Mouse (Mus musculus): ENCODE measurements around the gene Cars. TPM values are rescaled to one million over a fixed set of nuclear protein-coding genes. Genes with fewer than 3 reads are reported as not detected.
"Not testable (repeated sequence)": the region's sequence is repeated elsewhere in the genome, so short reads cannot be mapped to it uniquely, and the experiment has no call there.

Gene Cars
- polyA plus RNA-seq, 1 experiment = 12.5 TPM

DNA sequence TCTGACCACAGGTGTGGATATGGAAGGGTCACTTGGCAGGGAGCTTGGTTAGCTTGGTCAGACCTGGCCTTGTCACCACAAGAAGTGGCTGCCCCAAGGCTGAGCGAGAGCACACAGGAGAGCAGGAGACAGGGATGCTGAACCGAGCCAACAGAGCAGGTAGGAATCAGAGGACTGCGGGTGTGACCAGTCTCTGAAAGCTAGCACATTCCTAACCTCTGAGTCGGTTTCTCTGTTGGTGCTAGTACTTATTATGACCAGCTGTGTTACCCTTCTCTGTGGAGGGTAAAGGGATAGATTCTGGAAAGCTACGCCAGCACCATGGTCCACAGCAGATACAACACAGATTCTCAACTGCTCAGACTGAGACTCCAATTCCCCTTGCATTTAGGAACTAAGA, 36.1 kb downstream of the Cars start:
- peaks cover 100% of the 10 kb centered on the region for H3K36me3 ChIP-seq (ENCODE audit: control insufficient read depth)
- peaks cover 44% of the 10 kb centered on the region for H3K4me1 ChIP-seq (ENCODE audit: control insufficient read depth)

DNA sequence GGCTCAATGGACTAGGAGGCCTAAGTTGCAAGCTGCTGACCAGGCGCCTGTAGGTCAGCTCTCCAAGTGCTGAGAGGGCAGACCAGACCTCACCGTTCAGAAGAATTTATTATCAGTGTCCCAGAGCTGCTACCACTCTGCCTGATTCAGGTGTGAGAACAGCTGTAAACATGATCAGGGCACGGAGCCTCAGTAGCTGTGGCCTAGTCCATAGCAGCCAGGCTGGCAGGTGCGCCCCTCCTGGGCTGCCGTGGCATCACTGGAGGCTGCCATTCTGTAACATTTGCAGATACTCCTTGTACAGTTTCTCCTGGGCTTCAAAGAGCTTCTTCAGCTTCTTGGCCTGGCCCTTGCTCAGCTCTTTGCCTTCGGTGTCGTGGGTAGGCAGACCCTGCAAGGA, 42.3 kb downstream of the Cars start:
- Histone ChIP-seq H3K36me3 (ENCODE audit: control insufficient read depth) (peaks cover 99% of the 10 kb centered on the region), H3K4me3 (replicated peaks) (no peak overlapping the region)
- TF ChIP-seq TAL1 (IDR thresholded peaks at IDR 0.05; ENCODE audit: low read length) (no peak), GATA1 (IDR thresholded peaks at IDR 0.05; ENCODE audit: low read length) (no peak)

More for the DNA sequence above, 36.1 kb downstream of the Cars start:
- Histone ChIP-seq H3K27me3 (ENCODE audit: control insufficient read depth) (no peaks in the 10 kb centered on the region), H3K4me3 (replicated peaks) (no peak overlapping the region), H3K9me3 (ENCODE audit: control insufficient read depth, low read length) (no peaks in the 10 kb centered on the region)
- TF ChIP-seq TAL1 (IDR thresholded peaks at IDR 0.05; ENCODE audit: low read length) (no peak), GATA1 (IDR thresholded peaks at IDR 0.05; ENCODE audit: low read length) (no peak)

DNA sequence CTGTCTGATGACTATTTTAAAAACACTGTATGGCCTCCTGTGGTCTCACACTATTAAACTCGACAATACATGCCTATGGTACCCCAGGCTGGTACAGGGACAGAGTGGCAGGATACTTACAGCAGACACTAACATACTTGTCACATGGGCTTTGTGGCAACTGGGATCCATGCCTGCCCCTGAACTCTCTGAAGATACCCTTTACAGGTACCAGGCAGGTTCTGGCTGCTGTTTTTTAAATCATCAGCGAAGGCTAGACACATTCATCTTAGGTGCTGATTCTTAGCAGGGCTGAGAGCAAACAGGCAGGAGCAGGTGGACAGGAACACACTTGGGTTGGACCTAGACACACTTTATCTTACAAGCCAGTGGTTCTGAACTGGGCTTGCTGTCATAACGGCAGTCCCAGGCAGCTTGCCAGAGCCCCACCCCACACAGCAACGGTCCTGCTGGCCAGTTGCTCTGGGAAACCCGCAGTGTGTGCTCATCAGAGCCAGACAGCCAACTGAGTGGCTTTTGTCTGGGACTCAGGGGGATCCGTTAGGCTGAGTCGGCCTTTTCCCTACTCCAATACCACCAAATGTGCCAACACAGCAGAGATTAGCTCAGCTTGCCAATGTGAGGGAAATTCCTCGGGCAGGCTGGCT, 42.8 kb downstream of the Cars start:
- no peaks in the 10 kb centered on the region for H3K27me3 ChIP-seq (ENCODE audit: control insufficient read depth)
- H3K4me1 ChIP-seq (ENCODE audit: control insufficient read depth) = peaks cover 12% of the 10 kb centered on the region
- no peak overlapping the region for H3K4me3 ChIP-seq (replicated peaks)
- H3K36me3 ChIP-seq (ENCODE audit: control insufficient read depth) = peaks cover 96% of the 10 kb centered on the region
- H3K9me3 ChIP-seq (ENCODE audit: control insufficient read depth, low read length) = no peaks in the 10 kb centered on the region
- no peak for TF ChIP-seq TAL1 (IDR thresholded peaks at IDR 0.05; ENCODE audit: low read length)
- no peak for TF ChIP-seq GATA1 (IDR thresholded peaks at IDR 0.05; ENCODE audit: low read length)

More for the DNA sequence above, 42.3 kb downstream of the Cars start:
- Histone ChIP-seq H3K9me3 (ENCODE audit: control insufficient read depth, low read length) (no peaks in the 10 kb centered on the region), H3K27me3 (ENCODE audit: control insufficient read depth) (no peaks in the 10 kb centered on the region), H3K4me1 (ENCODE audit: control insufficient read depth) (peaks cover 12% of the 10 kb centered on the region)

DNA sequence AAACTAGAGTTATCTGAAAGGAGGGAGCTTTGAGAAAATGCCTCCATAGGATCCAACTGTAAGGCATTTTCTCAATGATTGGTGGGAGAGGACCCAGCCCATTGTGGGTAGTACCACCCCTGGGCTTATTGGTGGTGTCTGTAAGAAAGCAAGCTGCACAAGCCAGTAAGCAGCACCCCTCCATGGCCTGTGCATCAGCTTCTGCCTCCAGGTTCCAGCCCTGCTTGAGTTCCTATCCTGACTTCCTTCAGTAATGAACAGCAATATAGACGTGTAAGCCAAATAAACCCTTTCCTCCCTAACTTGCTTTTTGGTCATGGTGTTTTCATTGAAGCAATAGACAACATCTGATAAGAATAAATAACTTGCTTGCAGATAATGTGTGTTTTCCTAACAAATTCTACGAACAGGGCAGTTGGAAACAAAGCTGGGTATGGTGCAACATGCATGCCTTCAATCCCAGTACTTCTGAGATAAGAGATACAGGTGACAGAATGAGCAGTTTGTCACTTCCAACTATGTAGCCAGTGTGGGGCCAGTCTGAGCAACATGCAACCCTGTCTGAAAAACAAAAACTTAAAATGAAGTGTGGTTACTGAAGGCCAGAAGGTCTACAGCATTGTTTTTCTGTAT, 50.2 kb downstream of the Cars start:
- H3K36me3 ChIP-seq (ENCODE audit: control insufficient read depth) = peaks cover 49% of the 10 kb centered on the region
- peak overlapping the region; percentile 99 for H3K4me3 ChIP-seq (replicated peaks)
- peaks cover 30% of the 10 kb centered on the region for H3K4me1 ChIP-seq (ENCODE audit: control insufficient read depth)
- no peaks in the 10 kb centered on the region for H3K9me3 ChIP-seq (ENCODE audit: control insufficient read depth, low read length)
- no peaks in the 10 kb centered on the region for H3K27me3 ChIP-seq (ENCODE audit: control insufficient read depth)
- TF ChIP-seq GATA1 (IDR thresholded peaks at IDR 0.05; ENCODE audit: low read length) = no peak
- no peak for TF ChIP-seq TAL1 (IDR thresholded peaks at IDR 0.05; ENCODE audit: low read length)

DNA sequence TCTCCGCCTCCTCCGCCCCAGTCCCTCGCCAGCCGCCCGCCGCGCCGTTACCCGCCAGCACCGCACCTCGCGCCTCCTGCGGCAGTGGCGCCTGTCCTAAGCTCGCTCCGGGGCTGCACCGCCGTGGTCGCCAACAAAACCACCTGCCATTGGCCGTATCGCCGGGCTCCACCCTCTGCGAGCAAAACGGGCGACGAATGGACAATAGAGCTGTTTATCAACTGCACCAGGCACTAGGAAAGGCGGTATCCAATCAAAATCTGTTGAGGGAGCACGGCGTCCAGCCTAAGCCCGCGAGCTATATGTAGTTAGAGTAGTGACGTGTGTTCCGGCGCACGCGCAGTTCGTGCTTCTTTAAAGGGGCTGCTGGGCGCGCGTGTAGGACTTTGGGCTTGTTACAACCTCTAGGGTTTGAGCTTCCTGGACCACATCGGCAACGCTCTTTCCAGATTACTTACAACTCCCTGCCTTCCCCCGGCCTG, 50.9 kb downstream of the Cars start, which contains the start of gene Nap1l4:
Gene Nap1l4 (minus strand): TSS at position 131 of the 482 bp plus-strand sequence.
- H3K9me3 ChIP-seq (ENCODE audit: control insufficient read depth, low read length) = no peaks in the 10 kb centered on the region
- peaks cover 47% of the 10 kb centered on the region for H3K36me3 ChIP-seq (ENCODE audit: control insufficient read depth)
- TF ChIP-seq GATA1 (IDR thresholded peaks at IDR 0.05; ENCODE audit: low read length) (no peak), TAL1 (IDR thresholded peaks at IDR 0.05; ENCODE audit: low read length) (no peak)
- H3K4me3 ChIP-seq (replicated peaks) = peak within 1 kb of the TSS; percentile 99
- H3K27me3 ChIP-seq (ENCODE audit: control insufficient read depth) = no peaks in the 10 kb centered on the region
- H3K4me1 ChIP-seq (ENCODE audit: control insufficient read depth) = peaks cover 35% of the 10 kb centered on the region

DNA sequence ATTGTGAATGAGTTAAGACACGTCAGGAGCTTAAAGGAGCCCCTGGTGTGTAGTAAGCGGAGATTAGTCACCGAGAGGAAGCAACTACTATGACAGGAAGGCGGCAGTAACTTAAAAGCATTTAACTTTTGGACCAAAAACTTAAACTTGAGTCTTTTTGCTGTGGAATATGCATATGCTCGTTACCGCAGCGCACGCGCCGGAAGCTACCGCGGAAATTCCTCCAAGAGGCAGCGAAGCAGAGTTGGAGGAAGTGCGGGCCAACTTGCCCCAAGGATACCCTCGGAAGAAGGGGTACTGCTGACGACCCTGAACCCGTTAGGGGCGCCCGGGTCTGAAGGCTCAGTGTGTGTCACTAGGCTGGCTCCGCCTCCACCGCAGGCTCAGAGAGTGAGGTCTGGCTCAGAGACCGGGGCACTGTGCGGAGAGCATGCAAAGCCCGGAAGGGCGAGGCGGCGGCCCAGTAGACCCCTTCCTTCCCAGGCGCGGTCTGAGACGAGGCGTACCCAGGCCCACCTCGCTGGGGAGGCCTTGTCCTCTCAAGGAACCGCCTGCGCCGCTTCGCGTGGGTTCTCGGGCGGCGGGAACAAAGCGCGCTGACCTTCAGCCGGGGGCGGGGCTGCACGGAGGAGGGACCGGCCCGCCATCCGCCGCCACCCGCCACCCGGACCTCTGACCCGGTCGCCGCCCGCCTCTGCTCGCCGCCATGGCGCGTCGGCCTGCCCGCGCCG, 51.5 kb downstream of the Cars start:
- peak overlapping the region; percentile 99 for H3K4me3 ChIP-seq (replicated peaks)

DNA sequence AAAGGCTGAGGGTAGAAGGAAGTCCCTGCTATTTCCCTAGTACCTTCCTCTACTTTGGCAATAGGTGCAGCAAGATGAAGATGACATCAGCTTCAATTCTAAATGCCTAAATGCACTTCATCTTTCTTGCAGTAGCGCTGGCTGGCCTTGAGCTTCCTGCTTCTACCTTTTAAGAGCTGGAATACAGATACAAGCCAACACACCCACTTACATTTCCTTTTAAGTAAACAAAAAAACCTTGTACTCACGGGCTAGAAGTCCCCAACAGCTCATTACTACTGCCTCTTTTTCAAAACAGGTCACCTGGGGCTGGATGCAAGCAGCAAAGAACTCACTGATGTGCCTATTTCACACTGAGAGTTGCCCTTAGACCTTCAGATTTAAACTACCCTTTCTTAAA, 53.3 kb downstream of the Cars start:
- Histone ChIP-seq H3K27me3 (ENCODE audit: control insufficient read depth) (no peaks in the 10 kb centered on the region), H3K4me1 (ENCODE audit: control insufficient read depth) (peaks cover 44% of the 10 kb centered on the region), H3K36me3 (ENCODE audit: control insufficient read depth) (peaks cover 44% of the 10 kb centered on the region), H3K9me3 (ENCODE audit: control insufficient read depth, low read length) (no peaks in the 10 kb centered on the region), H3K4me3 (replicated peaks) (no peak overlapping the region)
- no peak for TF ChIP-seq GATA1 (IDR thresholded peaks at IDR 0.05; ENCODE audit: low read length)
- no peak for TF ChIP-seq TAL1 (IDR thresholded peaks at IDR 0.05; ENCODE audit: low read length)

More for the DNA sequence above, 51.5 kb downstream of the Cars start:
- TF ChIP-seq GATA1 (IDR thresholded peaks at IDR 0.05; ENCODE audit: low read length) = no peak
- no peak for TF ChIP-seq TAL1 (IDR thresholded peaks at IDR 0.05; ENCODE audit: low read length)
- Histone ChIP-seq H3K36me3 (ENCODE audit: control insufficient read depth) (peaks cover 45% of the 10 kb centered on the region), H3K9me3 (ENCODE audit: control insufficient read depth, low read length) (no peaks in the 10 kb centered on the region), H3K4me1 (ENCODE audit: control insufficient read depth) (peaks cover 40% of the 10 kb centered on the region), H3K27me3 (ENCODE audit: control insufficient read depth) (no peaks in the 10 kb centered on the region)

DNA sequence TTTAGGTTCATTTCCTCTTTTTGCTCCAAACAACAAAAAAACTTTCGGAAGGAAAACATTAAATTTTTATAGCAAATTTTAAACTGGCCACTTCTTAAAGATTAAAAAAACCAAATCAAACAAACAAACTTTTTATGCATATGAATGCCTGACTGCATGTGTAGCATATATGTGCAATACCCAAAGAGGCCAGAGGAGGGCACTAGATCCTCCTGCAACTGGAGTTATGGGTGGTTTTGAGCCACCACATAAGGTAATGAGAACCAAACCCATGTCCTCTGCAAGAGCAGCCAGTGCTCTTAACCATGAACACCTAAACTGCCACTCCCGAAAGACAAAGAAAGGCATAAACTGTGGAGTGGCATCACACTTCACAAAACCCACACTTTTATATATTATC, 55.5 kb downstream of the Cars start:
- H3K4me1 ChIP-seq (ENCODE audit: control insufficient read depth) = peaks cover 45% of the 10 kb centered on the region
- H3K27me3 ChIP-seq (ENCODE audit: control insufficient read depth) = no peaks in the 10 kb centered on the region
- H3K9me3 ChIP-seq (ENCODE audit: control insufficient read depth, low read length) = no peaks in the 10 kb centered on the region
- TF ChIP-seq GATA1 (IDR thresholded peaks at IDR 0.05; ENCODE audit: low read length) (no peak), TAL1 (IDR thresholded peaks at IDR 0.05; ENCODE audit: low read length) (no peak)
- no peak overlapping the region for H3K4me3 ChIP-seq (replicated peaks)
- H3K36me3 ChIP-seq (ENCODE audit: control insufficient read depth) = peaks cover 64% of the 10 kb centered on the region

DNA sequence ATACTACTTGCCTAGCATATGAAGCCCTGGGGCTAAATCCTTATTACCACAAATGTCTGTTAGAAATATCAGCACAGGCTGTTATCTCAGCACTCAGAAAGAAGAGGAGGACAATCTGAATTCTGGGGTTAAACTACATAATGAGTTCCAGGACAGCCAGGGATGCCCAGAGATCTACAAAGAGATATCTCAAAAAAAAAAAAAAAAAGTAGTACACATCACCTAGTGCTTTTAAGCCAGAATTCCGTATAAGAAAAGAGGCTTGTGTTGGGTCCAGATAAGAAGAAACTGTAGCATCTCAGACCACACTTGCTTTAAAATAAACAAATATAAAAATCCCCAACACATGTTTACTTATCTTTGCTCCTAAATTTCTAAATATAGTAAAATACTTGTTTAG, 61.2 kb downstream of the Cars start:
- Histone ChIP-seq H3K36me3 (ENCODE audit: control insufficient read depth) (peaks cover 93% of the 10 kb centered on the region), H3K9me3 (ENCODE audit: control insufficient read depth, low read length) (no peaks in the 10 kb centered on the region), H3K4me3 (replicated peaks) (no peak overlapping the region), H3K4me1 (ENCODE audit: control insufficient read depth) (peaks cover 50% of the 10 kb centered on the region), H3K27me3 (ENCODE audit: control insufficient read depth) (no peaks in the 10 kb centered on the region)
- TF ChIP-seq TAL1 (IDR thresholded peaks at IDR 0.05; ENCODE audit: low read length) = no peak

DNA sequence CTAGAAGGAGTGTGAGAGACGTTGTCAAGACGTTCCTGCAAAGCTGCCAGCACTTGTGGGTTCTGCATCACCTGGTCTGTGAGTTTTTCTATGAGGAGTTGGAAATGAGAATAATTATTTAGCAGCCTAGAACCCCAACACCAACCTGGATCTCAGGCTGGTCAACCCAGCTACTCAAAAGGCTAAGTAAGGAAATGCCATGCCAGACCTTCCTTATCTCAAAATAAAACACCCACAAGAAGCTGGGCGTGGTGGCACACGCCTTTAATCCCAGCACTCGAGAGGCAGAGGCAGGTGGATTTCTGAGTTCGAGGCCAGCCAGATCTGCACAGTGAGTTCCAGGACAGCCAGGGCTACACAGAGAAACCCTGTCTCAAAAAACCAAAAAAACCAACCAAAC, 61.7 kb downstream of the Cars start:
- H3K36me3 ChIP-seq (ENCODE audit: control insufficient read depth) = peaks cover 94% of the 10 kb centered on the region
- H3K27me3 ChIP-seq (ENCODE audit: control insufficient read depth); H3K4me3 ChIP-seq (replicated peaks); H3K9me3 ChIP-seq (ENCODE audit: control insufficient read depth, low read length): not testable (repeated sequence)
- peaks cover 51% of the 10 kb centered on the region for H3K4me1 ChIP-seq (ENCODE audit: control insufficient read depth)

All from erythroblast, embryonic 14.5 days (primary cell).